Mouse (Mus musculus) stomach, postnatal 0 days (tissue): Measurements from ENCODE around the gene Slc34a2.

Experiments used
- CTCF ChIP-seq: IDR thresholded peaks from 2 replicates; pipeline ENCODE4 v1.5.1; 2016; ENCODE audit warnings: antibody characterized with exemption, low read depth, mild to moderate bottlenecking, moderate library complexity
- EP300 ChIP-seq: optimal IDR thresholded peaks from 2 replicates; pipeline ENCODE3; 2016; ENCODE audit warnings: antibody characterized with exemption

DNA sequence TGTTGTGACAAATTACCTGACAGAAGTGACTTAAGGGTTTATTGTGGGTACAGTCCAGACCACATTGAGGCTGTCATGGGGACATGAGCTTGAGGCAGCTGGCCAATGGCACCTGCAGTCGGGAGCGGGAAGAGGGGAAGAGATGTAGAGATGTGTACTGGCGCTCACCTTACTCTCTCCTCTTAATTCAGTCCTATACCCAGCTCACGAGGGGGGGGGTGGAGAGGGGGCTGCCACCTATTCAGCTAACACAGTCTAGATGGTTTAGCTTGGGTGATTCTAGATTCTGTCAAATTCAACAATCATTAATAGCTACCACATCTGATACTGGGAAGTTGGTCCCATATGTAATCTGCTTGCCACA lies 28.1 kb upstream of the Slc34a2 start:
- TF ChIP-seq CTCF (no peak), EP300 (no peak)
